Mouse (Mus musculus) megakaryocyte, embryonic 14.5 days (primary cell): ENCODE data around the gene Bri3bp.

Source experiments
- FLI1 ChIP-seq: IDR thresholded peaks from 2 replicates; pipeline ENCODE4 v1.6.1; 2012; ENCODE audit warnings: low read length, inconsistent platforms, mixed read lengths
- GATA1 ChIP-seq: IDR thresholded peaks from 3 replicates; pipeline ENCODE4 v1.6.1; 2012; ENCODE audit warnings: mixed read lengths, low read length, inconsistent platforms, borderline replicate concordance

DNA sequence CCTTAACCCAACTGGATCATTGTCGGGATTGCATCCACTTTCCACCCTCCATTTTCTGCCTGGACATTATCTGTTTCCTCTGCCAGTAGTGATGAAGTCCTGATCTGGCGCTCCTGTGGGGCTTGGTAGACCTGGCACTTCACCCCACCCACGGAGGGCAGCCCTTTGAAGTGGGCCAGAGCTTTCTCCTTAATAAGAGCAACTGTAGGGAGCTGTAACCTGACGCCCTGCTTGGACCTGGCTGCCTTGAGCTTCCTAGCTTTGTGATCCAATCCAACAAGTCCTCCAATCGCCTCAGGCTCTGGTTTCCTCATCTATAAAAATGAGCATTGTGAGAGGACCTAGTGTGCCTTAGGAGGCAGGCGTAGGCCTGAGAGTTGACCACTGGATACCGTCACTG lies 36.2 kb downstream of the Bri3bp start:
- TF ChIP-seq GATA1 (no peak), FLI1 (no peak)
